Mouse (Mus musculus) midbrain, embryonic 14.5 days (tissue): ENCODE measurements around the gene Tceal5. TPM values are rescaled to one million over a fixed set of nuclear protein-coding genes. Genes with fewer than 3 reads are reported as not detected.

Experiments used
- microRNA-seq: library from miRNA; unstranded; fragments of <30 nt; microRNA quantifications from one replicate; pipeline ENCODE4, GENCODE M21; 2016
- polyA plus RNA-seq: library from polyadenylated mRNA; unstranded; fragments of >200 nt; fragmentation: Nextera tagmentation; extraction: Ambion mirVana; gene quantifications from 2 replicates; pipeline ENCODE4 v1.2.1, GENCODE M21; 2014

Gene Tceal5
- polyA plus RNA-seq, 1 experiment from 2014 or later, result 8.0 TPM

Small RNA genes within 50 kb of the gene (microRNA-seq; reads per million reads assigned to microRNA genes)
- gene Mir6383, result not detected

Other genes starting within 250 kb of the Tceal5 start
- 312 and 337 TPM in 2 replicates for gene Arxes2, start 210.1 kb downstream of the Tceal5 start, polyA plus RNA-seq
- gene Arxes1, start 170.5 kb downstream of the Tceal5 start, polyA plus RNA-seq, result 141 and 142 TPM in 2 replicates
- gene Bex2, start 135.6 kb downstream of the Tceal5 start, polyA plus RNA-seq, result 546 and 709 TPM in 2 replicates
- not detected in 2 replicates for gene Nxf3, start 118.6 kb downstream of the Tceal5 start, polyA plus RNA-seq
- gene Bex4, start 64.9 kb downstream of the Tceal5 start, polyA plus RNA-seq, result 139 and 159 TPM in 2 replicates
- gene Tceal8, start 31.5 kb downstream of the Tceal5 start, polyA plus RNA-seq, result 133 and 136 TPM in 2 replicates
- 1.8 and 1.9 TPM in 2 replicates for gene Tceal7, start 10.9 kb upstream of the Tceal5 start, polyA plus RNA-seq
- 195 and 260 TPM in 2 replicates for gene Bex1, start 11.6 kb upstream of the Tceal5 start, polyA plus RNA-seq
- 319 and 320 TPM in 2 replicates for gene Tceal9, start 41.2 kb upstream of the Tceal5 start, polyA plus RNA-seq
- 670 and 741 TPM in 2 replicates for gene Bex3, start 66.4 kb upstream of the Tceal5 start, polyA plus RNA-seq